Mouse (Mus musculus) cerebellum, adult 2 months (tissue): Measurements from ENCODE around the gene Ubb. TPM values are rescaled to one million over a fixed set of nuclear protein-coding genes. Genes with fewer than 3 reads are reported as not detected.
A peak's percentile ranks its signal among the peaks of the same experiment; 100 is the strongest.
"Not testable (repeated sequence)": the region's sequence is repeated elsewhere in the genome, so short reads cannot be mapped to it uniquely, and the experiment has no call there.

Source experiments
- DNase-seq, 2 experiments: peaks; one replicate each; pipeline ENCODE4 v3.0.0; 2021
- H3K27ac ChIP-seq: fragments of 200-500 bp; 2 replicates; pipeline ENCODE4 v1.5.1; 2012; ENCODE audit warnings: low read length, control low read depth, inconsistent platforms; ENCODE audit not compliant: insufficient read depth
- H3K27me3 ChIP-seq: fragments of 200-500 bp; 2 replicates; pipeline ENCODE4 v1.6.1; 2012; ENCODE audit warnings: inconsistent platforms, mild to moderate bottlenecking, low read length, moderate library complexity; ENCODE audit not compliant: control insufficient read depth, insufficient read depth
- H3K4me1 ChIP-seq: fragments of 200-500 bp; 2 replicates; pipeline ENCODE4 v1.6.1; 2011; ENCODE audit warnings: low read length; ENCODE audit not compliant: control insufficient read depth, insufficient read depth
- H3K4me3 ChIP-seq: fragments of 200-500 bp; replicated peaks from 2 replicates; pipeline ENCODE3; 2011; ENCODE audit warnings: mild to moderate bottlenecking, low read depth, low read length, control low read depth; ENCODE audit not compliant: insufficient read depth
- CTCF ChIP-seq: fragments of 200-500 bp; IDR thresholded peaks from 2 replicates; pipeline ENCODE4 v1.5.1; 2011; ENCODE audit warnings: low read depth, mild to moderate bottlenecking, control low read depth, low read length, moderate library complexity, borderline replicate concordance; ENCODE audit not compliant: insufficient read depth
- POLR2A ChIP-seq: fragments of 200-500 bp; IDR thresholded peaks from 2 replicates; pipeline ENCODE4 v1.6.1; 2011; ENCODE audit warnings: low read length, control low read depth, borderline replicate concordance; ENCODE audit not compliant: insufficient read depth
- WGBS: fragments of 180-500 bp; shearing (Covaris S2); methylation state at CpG from one replicate; pipeline ENCODE4 v1.1.7; 2018; 5-methylcytosine and 5-hydroxymethylcytosine counted together
- polyA plus RNA-seq: library from polyadenylated mRNA; depleted of rRNA; stranded (reverse); fragments of >200 nt; gene quantifications from 2 replicates; pipeline ENCODE4 v1.2.3, GENCODE M21; 2012; rRNA removed

Ubb gene
- 3,782 and 4,320 TPM in 2 replicates for polyA plus RNA-seq

- peak within 1 kb of the TSS; percentile 85 for H3K4me3 ChIP-seq
- peak; percentile 99 to 100 for DNase-seq
- WGBS, result under 1% methylated on average over 40 of the region's 40 CpGs
- peak; percentile 87 for TF ChIP-seq POLR2A
- TF ChIP-seq CTCF, result no peak
- no peaks in the 10 kb centered on the region for H3K4me1 ChIP-seq
- H3K27ac ChIP-seq, result peak within 1 kb of the TSS; percentile 98
- H3K27me3 ChIP-seq, result no peaks in the 10 kb centered on the region
These were observed at the start of gene Ubb for GRCm38 (mm10) chr11:62550727-62551225. Ubb (plus strand) TSS chr11:62551171.

GRCm38 (mm10) chr11:62507683-62508082 lies 43.3 kb upstream of the Ubb start:
- TF ChIP-seq POLR2A (no peak), CTCF (no peak)
- Histone ChIP-seq H3K4me3 (no peak overlapping the region), H3K27ac (no peak overlapping the region), H3K4me1 (no peaks in the 10 kb centered on the region), H3K27me3 (no peaks in the 10 kb centered on the region)
- WGBS, result 86% methylated on average over 4 of the region's 4 CpGs
- no peak for DNase-seq

GRCm38 (mm10) chr11:62508365-62508764 lies 42.6 kb upstream of the Ubb start:
- not testable (repeated sequence) for H3K4me3 ChIP-seq
- 96% methylated on average over 13 of the region's 13 CpGs for WGBS

GRCm38 (mm10) chr11:62508816-62509215 lies 42.2 kb upstream of the Ubb start:
- 96% methylated on average over 5 of the region's 5 CpGs for WGBS
- H3K27me3 ChIP-seq, H3K4me3 ChIP-seq, H3K27ac ChIP-seq, H3K4me1 ChIP-seq, DNase-seq: not testable (repeated sequence)

More at GRCm38 (mm10) chr11:62508365-62508764, 42.6 kb upstream of the Ubb start:
- DNase-seq, H3K27ac ChIP-seq, H3K4me1 ChIP-seq, H3K27me3 ChIP-seq: not testable (repeated sequence)

GRCm38 (mm10) chr11:62509571-62509970 lies 41.4 kb upstream of the Ubb start:
- Histone ChIP-seq H3K27me3 (no peaks in the 10 kb centered on the region), H3K4me3 (no peak overlapping the region), H3K4me1 (no peaks in the 10 kb centered on the region), H3K27ac (no peak overlapping the region)
- TF ChIP-seq POLR2A (no peak), CTCF (no peak)
- 91% methylated on average over 3 of the region's 3 CpGs for WGBS
- DNase-seq, result no peak

- Histone ChIP-seq H3K27me3 (no peaks in the 10 kb centered on the region), H3K4me1 (no peaks in the 10 kb centered on the region), H3K4me3 (no peak overlapping the region), H3K27ac (no peak overlapping the region)
- no peak for DNase-seq
- TF ChIP-seq POLR2A, result no peak
- TF ChIP-seq CTCF, result no peak
- WGBS, result 87% methylated on average over 5 of the region's 5 CpGs
These were observed 40.0 kb upstream of the Ubb start for GRCm38 (mm10) chr11:62510956-62511355.

- Histone ChIP-seq H3K27me3 (no peaks in the 10 kb centered on the region), H3K4me1 (no peaks in the 10 kb centered on the region), H3K27ac (no peak overlapping the region), H3K4me3 (no peak overlapping the region)
- TF ChIP-seq POLR2A, result no peak
- WGBS, result 75% methylated on average over 13 of the region's 13 CpGs
- no peak for DNase-seq
These were observed 39.3 kb upstream of the Ubb start for GRCm38 (mm10) chr11:62511444-62512202.

- no peak overlapping the region for H3K4me3 ChIP-seq
- TF ChIP-seq POLR2A (no peak), CTCF (no peak)
- DNase-seq, result no peak
- WGBS, result 88% methylated on average over 8 of the region's 8 CpGs
- no peak overlapping the region for H3K27ac ChIP-seq
- H3K27me3 ChIP-seq, result no peaks in the 10 kb centered on the region
- no peaks in the 10 kb centered on the region for H3K4me1 ChIP-seq
These were observed 38.4 kb upstream of the Ubb start for GRCm38 (mm10) chr11:62512529-62513080.

GRCm38 (mm10) chr11:62513311-62513710 lies 37.7 kb upstream of the Ubb start:
- WGBS, result 70% methylated on average over 6 of the region's 6 CpGs
- Histone ChIP-seq H3K27me3 (no peaks in the 10 kb centered on the region), H3K27ac (no peak overlapping the region), H3K4me3 (no peak overlapping the region), H3K4me1 (no peaks in the 10 kb centered on the region)
- TF ChIP-seq CTCF (no peak), POLR2A (no peak)
- no peak for DNase-seq
